Mouse (Mus musculus): ENCODE results near the gene Rspry1.

DNA sequence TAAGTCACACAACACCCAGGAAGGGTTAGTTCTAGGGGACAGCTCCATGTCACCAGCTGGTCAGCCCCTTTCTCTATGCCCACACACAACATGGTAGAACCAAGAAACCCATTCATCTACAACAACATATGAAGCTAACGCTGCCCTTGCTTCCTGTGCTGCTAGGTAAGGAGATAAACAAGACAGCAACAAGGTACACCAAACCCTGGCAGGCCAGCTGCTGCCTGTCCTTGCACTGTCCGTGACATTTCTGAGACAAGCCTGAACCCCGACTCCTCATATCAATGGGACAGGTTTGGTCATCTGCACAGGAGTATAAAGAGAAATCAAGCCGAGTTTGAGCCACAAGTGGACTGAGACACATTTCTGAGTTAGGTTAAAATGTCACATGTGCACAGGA lies 26.6 kb upstream of the Rspry1 start:
- TF ChIP-seq POLR2A (IDR thresholded peaks at IDR 0.05; ENCODE audit: low read depth, low read length) (no peak), CTCF (conservative IDR thresholded peaks at IDR 0.05; ENCODE audit: insufficient read depth, insufficient read length, low read depth, low read length) (no peak)
